Mouse (Mus musculus) bone marrow, adult 2 months (tissue): Measurements from ENCODE around the gene Ptov1. TPM values are rescaled to one million over a fixed set of nuclear protein-coding genes. Genes with fewer than 3 reads are reported as not detected.

ENCODE experiments used
- H3K27ac ChIP-seq: fragments of 200-500 bp; 2 replicates; pipeline ENCODE4 v1.5.1; 2012; ENCODE audit warnings: low read depth, mild to moderate bottlenecking, control low read depth, inconsistent platforms, low read length; ENCODE audit not compliant: control insufficient read depth, poor library complexity, insufficient read depth
- H3K4me1 ChIP-seq: fragments of 200-500 bp; 2 replicates; pipeline ENCODE4 v1.6.1; 2011; ENCODE audit warnings: low read length; ENCODE audit not compliant: control insufficient read depth, insufficient read depth
- H3K4me3 ChIP-seq: fragments of 200-500 bp; replicated peaks from 2 replicates; pipeline ENCODE3; 2011; ENCODE audit warnings: mild to moderate bottlenecking, low read depth, low read length, control low read depth; ENCODE audit not compliant: control insufficient read depth
- CTCF ChIP-seq: fragments of 200-500 bp; IDR thresholded peaks from 2 replicates; pipeline ENCODE4 v1.5.1; 2011; ENCODE audit warnings: low read length, control low read depth; ENCODE audit not compliant: control insufficient read depth, insufficient read depth
- POLR2A ChIP-seq: fragments of 200-500 bp; IDR thresholded peaks from 2 replicates; pipeline ENCODE4 v1.6.1; 2011; ENCODE audit warnings: low read depth, mild to moderate bottlenecking, control low read depth, low read length, borderline replicate concordance; ENCODE audit not compliant: control insufficient read depth
- WGBS: fragments of 180-500 bp; shearing (Covaris S2); methylation state at CpG from one replicate; pipeline ENCODE4 v1.1.7; 2018; 5-methylcytosine and 5-hydroxymethylcytosine counted together
- polyA plus RNA-seq: library from polyadenylated mRNA; stranded (reverse); fragments of >200 nt; gene quantifications from 2 replicates; pipeline ENCODE4 v1.2.4, GENCODE M21; 2011; ENCODE audit warnings: low replicate concordance; ENCODE audit not compliant: missing spikeins, insufficient read depth, insufficient read length

Ptov1 gene
- polyA plus RNA-seq, 1 experiment, result 96.4 TPM

DNA sequence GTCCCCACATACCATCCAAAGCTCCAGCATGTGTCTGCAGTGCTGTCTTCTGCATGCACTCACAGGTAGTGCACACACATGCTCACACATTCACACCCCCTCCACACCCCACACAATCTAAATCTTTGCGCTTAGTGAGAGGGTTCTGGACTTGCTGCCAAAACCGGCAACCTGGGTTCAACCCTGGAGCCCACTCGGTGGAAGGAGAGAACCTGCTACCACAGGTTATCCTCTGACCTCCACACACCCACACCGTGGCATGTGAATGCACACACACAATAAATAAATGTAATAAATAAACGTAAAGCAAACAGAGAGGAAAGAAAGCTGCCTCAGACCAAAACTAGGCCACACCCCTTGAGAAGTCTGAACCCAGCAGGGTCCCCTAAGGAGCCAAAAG is 21.8 kb downstream of the Ptov1 start:
- peaks cover 6% of the 10 kb centered on the region; the same call in 1 of the 2 replicates for H3K4me1 ChIP-seq
- no peak overlapping the region for H3K27ac ChIP-seq
- peak overlapping the region; percentile 83 for H3K4me3 ChIP-seq
- 72% methylated on average over 5 of the region's 5 CpGs for WGBS
- no peak for TF ChIP-seq POLR2A

DNA sequence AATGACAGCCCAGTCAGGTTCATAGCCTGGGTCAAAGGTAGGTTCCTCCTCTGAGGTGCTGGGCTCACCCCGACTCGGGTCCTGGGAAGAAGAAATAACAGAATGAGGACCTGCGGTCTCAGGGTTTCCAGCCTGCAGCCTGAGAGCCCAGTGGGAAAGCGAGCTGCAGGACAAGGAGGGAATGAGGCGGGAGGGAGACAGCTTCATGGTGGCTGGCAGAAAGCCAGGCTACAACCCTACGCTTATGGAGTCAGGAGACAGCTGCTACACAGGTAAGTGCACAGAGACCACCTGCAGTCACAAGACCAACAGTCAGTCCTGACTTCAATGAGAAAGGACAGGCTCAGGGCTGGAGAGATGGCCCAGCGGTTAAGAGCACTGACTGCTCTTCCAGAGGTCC is 22.8 kb downstream of the Ptov1 start:
- Histone ChIP-seq H3K4me3 (no peak overlapping the region), H3K4me1 (peaks cover 6% of the 10 kb centered on the region; the same call in 1 of the 2 replicates), H3K27ac (no peak overlapping the region)
- WGBS, result 92% methylated on average over 7 of the region's 7 CpGs
- TF ChIP-seq CTCF, result no peak
- TF ChIP-seq POLR2A, result no peak

DNA sequence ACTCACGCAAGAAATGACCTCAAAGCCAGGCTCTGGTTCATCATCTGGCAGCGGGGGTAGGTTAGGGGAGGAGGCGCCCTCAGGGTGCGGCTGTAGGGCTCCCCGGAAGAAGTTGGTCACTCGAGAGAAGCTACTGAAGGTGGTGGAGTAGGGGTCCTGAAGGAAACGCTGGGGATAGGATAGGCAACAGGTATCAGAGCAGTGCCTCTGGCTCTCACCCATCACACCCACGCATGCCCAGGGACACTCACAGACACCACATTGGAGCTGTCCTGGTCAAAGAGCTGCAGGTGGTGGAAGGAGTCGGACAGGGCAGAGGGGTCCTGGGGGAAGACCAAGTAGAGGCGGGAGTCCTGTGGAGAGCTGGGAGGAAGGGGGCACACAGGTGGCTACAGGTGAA is 24.6 kb downstream of the Ptov1 start:
- TF ChIP-seq CTCF (no peak), POLR2A (no peak)
- Histone ChIP-seq H3K27ac (no peak overlapping the region), H3K4me1 (peaks cover 2% of the 10 kb centered on the region; the same call in 1 of the 2 replicates), H3K4me3 (no peak overlapping the region)
- 89% methylated on average over 10 of the region's 10 CpGs for WGBS

DNA sequence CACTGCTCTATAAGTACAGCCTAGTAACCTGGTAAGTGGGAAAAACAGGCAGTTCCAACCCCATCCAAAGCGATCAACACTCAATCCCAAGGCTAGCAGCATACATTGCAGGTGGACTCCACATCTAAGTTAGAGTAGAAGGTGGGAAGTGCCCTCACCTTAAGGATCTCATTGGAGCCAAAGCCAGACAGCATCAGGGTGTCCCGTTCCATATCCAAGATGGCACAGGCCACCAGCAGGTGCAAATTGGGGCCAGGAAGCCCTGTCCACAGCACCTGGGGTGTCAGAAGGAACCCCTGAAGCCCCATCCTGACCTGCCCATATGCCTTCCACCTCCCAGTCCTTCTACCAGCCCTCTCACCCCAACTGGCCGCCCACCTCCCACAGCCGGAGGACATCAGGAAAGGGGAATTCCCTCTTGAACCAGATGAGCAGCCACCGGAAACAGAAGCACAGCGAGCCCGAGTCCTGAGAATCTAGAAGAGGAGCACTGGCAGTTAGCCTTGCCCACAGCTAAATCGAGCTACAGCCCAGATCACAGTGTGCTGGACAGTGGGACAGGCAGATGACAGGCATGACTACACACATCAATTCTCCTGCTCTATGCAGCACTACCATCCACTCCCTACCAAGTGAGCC is 27.6 kb downstream of the Ptov1 start:
- TF ChIP-seq POLR2A, result no peak
- no peak for TF ChIP-seq CTCF
- Histone ChIP-seq H3K4me1 (peaks cover 4% of the 10 kb centered on the region), H3K27ac (no peak overlapping the region), H3K4me3 (no peak overlapping the region)
- WGBS, result 80% methylated on average over 8 of the region's 8 CpGs

DNA sequence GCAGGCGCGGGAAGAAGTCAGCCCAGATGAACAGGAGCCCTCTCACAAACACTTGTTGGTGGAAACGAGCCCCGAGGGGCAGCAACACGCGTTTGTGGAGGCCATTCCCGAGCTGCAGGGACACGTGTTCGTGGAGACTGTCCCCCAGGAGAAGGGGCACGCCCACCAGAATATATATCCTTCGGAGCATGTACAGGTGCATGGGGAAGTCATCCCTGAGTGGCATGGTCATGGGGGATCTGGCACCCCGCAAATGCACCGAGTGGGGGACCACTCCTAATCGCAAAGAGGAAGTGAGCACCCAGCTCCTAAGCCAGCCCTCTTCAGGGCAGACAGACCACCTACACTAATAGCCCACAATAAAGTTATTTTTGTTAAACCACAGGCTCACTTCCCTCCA is 29.2 kb downstream of the Ptov1 start:
- H3K27ac ChIP-seq, result no peak overlapping the region
- WGBS, result 21% methylated on average over 14 of the region's 14 CpGs
- H3K4me3 ChIP-seq, result no peak overlapping the region
- TF ChIP-seq POLR2A (no peak), CTCF (no peak)
- H3K4me1 ChIP-seq, result peaks cover 6% of the 10 kb centered on the region

DNA sequence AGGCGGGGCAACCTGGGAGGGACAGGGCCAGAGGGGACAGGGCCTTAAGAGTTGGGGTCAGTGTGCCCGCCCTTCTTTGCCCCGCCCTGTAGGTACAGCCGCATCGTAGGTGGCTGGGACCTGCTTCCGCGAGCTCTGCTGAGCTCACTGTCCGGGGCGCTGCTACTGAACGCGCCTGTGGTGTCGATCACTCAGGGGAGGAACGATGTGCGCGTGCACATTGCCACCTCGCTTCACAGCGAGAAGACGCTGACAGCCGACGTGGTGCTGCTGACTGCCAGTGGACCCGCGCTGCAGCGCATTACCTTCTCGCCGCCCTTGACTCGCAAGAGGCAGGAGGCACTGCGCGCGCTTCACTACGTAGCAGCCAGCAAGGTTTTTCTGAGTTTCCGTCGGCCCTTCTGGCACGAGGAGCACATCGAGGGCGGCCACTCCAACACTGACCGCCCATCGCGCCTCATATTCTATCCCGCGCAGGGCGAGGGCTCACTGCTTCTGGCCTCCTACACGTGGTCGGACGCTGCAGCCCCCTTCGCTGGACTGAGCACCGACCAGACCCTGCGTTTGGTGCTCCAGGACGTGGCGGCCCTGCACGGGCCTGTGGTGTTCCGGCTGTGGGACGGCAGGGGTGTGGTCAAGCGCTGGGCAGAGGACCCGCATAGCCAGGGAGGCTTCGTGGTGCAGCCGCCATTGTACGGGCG is 29.9 kb downstream of the Ptov1 start:
- TF ChIP-seq POLR2A (peak; percentile 48; the same call in 1 of the 2 replicates), CTCF (no peak)
- H3K4me1 ChIP-seq, result peaks cover 6% of the 10 kb centered on the region
- WGBS, result 5% methylated on average over 58 of the region's 58 CpGs
- 0 out of 2 replicates have a peak overlapping the region, but pooled peaks have one; percentile 35 for H3K27ac ChIP-seq
- peak overlapping the region; percentile 23 for H3K4me3 ChIP-seq

DNA sequence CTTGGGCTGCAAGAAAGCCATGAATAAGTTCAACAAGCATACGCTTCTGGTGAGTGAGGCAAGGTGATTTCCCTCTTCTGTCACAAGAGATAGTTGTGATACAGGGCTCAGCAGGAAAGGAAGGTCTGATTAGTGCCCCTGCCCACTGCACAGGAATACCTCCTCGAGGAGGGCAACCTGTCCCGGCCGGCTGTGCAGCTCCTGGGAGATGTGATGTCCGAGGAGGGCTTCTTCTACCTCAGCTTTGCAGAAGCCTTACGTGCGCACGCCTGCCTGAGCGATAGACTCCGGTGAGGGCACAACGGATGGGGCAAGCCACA is 30.5 kb downstream of the Ptov1 start:
- Histone ChIP-seq H3K27ac (no peak overlapping the region), H3K4me3 (peak overlapping the region; percentile 23), H3K4me1 (peaks cover 6% of the 10 kb centered on the region)
- 11% methylated on average over 11 of the region's 11 CpGs for WGBS
- no peak for TF ChIP-seq CTCF
- TF ChIP-seq POLR2A, result no peak

DNA sequence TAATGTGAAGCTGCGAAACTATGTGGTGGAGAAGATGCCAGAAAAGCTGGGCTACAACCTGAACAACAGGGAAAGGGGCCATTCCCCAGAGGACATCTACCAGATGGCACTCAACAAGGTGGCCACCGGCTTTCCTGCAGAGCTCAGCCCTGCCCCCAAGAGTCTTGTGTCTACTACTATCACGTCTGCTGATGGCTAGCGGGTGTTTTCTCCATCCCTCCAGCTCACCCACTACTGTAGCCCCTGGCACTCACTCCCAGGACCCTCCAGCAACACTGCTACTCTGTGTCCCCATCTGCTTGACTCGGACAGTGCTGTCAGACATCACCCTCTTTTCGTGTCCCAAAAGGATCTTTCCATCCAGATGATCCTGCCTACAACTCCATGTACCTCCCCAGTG is 31.5 kb downstream of the Ptov1 start:
- WGBS, result 86% methylated on average over 6 of the region's 6 CpGs
- Histone ChIP-seq H3K27ac (no peak overlapping the region), H3K4me1 (peaks cover 6% of the 10 kb centered on the region), H3K4me3 (no peak overlapping the region)
- TF ChIP-seq CTCF (no peak), POLR2A (no peak)

DNA sequence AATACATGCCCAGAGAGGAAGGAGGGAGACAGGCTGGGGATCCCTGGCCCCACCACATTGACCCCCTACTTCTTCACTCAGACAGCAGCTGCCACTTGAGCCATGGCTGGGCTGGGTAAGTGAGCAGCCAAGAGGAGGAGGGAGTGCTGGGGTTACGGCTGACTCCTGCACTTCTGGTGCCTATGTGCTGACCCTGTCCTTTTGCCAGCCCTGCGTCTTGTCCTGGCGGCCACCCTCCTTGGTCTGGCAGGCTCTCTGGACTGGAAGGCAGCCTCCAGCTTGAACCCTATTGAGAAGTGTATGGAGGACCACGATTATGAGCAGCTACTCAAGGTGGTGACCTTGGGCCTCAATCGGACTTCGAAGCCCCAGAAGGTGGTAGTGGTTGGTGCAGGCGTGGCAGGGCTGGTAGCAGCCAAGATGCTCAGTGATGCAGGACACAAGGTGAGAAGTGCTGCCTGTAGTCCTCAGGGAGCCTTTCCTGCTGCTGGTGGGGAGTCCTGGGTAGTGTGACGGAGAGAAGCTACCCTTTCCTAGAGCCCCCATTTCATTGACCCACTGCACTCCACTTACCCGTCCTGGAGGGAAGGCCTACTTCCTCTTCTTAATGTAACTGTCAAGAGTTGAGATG is 33.0 kb downstream of the Ptov1 start:
- Histone ChIP-seq H3K27ac (peak overlapping the region; percentile 11; the same call in 1 of the 2 replicates), H3K4me1 (peaks cover 6% of the 10 kb centered on the region), H3K4me3 (peak overlapping the region; percentile 6)
- TF ChIP-seq POLR2A (no peak), CTCF (no peak)
- 66% methylated on average over 9 of the region's 9 CpGs for WGBS
